Mouse (Mus musculus) thymus, postnatal 10 days (tissue): ENCODE results near the gene Ttc27.
"Not testable (repeated sequence)": the region's sequence is repeated elsewhere in the genome, so short reads cannot be mapped to it uniquely, and the experiment has no call there.

Experiments
- DNase-seq, 2 experiments: peaks; one replicate each; pipeline ENCODE4 v3.0.0; 2021; ENCODE audit warnings: low spot score in 2 of 2

Gene Ttc27

DNA sequence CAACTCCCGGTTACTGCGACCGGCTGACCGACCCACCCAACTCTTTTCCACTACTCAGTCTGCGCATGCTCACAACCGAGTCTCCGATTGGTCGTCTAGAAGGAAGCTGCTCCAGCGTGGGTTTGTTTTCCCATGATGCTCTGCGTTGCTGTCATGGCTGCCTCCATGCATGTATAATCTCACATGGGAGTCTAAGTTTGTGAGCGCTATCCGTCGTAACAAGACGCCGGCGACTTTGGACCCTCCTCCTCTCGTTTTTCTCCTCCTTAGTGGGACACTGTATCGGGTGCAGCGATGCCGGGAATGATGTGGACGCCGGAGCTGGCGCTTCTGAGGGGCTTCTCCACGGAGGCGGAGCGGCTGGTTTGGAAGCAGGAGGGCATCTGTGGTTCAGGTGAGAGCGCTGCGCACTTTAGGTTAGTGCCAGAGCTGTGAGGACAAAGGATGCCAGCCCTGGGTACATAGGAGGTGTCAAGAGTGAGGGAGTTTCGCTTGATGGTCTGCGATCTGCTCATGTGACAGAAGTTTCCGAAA lies at the start of gene Ttc27:
Ttc27 (plus strand) TSS at position 115 of the 534 bp plus-strand sequence.
- peak; percentile 90 to 96 for DNase-seq

DNA sequence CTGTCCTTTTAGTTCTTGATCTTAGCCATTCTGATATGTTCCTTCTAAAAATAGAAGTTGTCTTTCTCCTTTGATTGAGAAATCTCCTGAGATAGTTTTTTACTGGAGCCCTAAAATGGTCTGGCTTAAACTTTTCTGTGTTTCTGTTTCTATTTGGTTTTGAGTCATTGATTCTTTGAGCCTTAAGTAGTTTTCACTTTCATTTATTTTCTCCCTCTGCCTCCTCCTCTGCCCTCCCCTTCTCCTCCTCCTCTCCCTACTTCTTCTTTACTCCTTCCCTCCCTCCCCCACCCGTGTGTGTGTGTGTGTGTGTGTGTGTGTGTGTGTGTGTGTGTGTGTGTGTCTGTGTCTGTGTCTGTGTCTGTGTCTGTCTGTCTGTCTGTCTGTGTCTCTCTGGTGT lies 49.5 kb upstream of the Ttc27 start:
- no peak for DNase-seq

DNA sequence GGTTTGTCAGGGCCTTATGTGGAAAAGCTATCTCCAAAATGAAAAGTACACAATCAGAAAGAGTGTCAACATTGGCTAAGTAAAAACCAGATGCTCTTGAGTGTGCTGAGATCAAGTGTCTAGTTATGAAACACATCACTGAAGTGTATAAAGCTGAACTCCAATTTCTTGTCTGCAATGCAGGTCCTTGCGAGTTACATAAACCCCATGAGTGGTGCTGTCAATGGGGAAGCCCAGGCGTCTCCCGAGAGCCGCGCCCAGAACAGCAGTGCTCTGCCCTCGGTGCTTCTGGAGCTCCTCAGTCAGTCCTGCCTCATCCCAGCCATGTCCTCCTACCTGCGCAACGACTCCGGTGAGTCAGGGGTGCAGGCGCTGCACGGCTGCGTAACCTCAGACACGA lies 47.5 kb upstream of the Ttc27 start:
- DNase-seq = no peak

DNA sequence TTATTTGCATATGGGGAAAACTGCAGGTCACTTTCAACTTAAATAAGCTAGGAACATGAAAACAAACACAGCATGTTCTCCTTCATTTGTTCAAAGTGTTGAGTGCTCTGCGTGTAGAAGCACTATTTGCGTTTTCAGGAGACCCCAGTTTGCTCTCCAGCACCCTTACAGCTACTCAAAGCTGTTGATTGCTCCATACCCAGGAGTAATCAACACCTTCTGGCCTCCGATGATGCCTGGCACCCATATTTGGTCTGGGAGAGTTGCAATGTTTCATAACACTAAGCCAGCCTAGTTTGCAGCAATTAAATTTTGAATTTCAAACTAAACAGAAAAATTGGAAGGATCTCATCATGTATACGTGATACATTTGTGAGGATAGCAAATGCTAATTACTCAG lies 45.1 kb upstream of the Ttc27 start:
- no peak for DNase-seq

DNA sequence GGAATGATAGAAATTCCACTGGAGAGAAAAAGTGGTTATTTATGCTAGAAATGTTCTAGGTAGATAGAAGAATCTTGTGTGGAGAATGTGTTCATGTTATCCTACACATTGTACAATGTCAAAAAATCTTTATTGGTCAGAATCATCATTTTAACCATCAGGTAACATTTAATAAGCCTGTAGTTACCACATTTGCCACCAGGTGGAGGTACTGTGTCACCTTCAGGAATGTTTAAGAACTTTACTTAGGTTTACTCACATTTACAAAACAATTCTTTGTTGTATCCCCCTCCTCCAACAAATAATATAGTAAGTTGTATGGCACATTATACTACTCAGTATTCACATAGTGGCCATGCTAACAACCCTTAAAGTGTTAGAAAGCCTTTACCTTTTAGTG lies 44.3 kb upstream of the Ttc27 start:
- peak in 1 of 2 experiments; percentile 34 for DNase-seq

DNA sequence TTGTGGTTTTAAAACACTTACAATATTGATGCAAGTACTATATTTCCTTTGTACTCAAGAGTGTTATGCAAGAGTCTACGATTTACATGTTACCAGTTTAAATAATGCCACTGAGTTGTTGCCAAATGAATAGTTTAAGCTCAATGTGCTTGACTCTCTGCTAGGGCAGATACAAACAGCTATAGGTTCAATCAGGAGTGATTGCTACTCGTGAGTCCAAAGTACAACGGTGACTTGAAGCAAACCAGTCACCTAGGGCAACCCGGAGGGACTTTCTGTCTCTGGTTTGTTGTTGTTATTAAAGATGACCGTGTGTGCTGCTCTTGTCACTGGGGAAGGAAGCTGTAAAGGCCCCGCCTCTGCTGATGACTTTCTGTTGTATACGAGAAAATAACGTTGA lies 39.5 kb upstream of the Ttc27 start:
- no peak for DNase-seq

DNA sequence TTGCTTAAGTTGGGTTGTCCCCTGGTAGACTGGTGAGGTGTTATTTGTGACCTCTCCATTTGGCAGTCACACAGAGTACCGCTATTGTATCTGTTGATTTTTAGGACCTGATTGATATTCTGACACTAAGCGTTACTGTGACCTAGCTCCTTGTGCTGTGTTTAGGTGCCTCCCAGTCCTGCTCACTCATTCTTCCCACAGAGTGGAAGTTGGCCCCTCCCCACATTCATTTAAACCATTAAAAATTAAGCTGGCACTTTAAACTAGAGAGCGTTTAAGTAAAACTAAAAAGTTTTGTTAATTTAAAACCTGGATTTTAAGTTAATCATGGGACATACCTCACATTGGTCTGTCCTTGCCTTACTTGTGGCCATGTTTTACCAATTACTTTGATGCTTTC lies 32.6 kb upstream of the Ttc27 start:
- DNase-seq = no peak

DNA sequence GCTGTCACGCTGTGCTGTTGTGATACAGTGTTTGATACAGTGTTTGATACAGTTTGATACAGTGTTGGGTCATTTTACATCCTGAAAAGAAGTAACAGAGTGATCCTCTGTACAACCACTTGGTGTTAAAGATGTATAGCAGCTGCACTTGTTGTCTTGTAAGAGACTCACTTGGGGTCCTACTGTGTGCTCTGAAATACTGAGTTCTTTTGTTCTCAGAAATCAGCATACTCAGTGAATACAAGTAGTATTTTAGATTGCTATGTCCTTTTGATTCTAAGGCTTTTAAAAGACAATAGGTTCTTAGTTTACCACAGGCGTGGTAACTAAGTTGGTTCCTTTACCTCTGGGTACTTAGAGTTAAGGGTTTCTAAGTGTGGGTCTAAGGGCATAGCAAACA lies 29.0 kb upstream of the Ttc27 start:
- no peak for DNase-seq

DNA sequence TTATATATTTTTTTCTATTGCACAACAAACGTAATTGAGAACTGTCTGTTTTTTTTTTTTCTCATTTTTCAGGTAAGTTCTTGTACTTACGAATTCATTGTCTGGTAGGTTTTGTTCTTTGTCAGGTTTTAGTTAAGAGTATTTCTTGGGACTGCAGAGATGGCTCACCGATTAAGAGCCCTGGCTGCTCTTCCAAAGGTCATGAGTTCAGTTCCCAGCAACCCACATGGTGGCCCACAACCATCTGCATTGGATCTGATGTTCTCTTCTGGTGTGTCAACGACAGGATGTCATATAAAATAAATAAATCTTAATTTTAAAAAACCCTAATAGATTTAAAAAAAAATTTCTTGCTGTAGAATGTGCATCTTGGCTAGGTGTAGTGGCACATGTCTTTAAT lies 28.1 kb upstream of the Ttc27 start:
- no peak for DNase-seq

DNA sequence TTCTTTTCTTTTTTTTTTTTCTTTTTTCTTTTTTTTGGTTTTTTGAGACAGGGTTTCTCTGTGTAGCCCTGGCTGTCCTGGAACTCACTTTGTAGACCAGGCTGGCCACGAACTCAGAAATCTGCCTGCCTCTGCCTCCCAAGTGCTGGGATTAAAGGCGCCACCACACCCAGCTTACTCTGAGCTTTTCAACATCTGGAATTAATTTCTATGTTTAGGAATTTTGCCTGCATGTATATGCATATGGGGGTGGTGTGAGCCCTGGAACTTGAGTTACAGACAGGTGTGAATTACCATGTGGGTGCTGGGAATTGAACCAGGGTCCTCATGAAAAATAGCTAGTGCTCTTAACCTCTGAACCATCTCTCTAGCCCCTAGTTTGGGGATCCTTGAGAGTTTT lies 15.9 kb upstream of the Ttc27 start:
- not testable (repeated sequence) for DNase-seq

DNA sequence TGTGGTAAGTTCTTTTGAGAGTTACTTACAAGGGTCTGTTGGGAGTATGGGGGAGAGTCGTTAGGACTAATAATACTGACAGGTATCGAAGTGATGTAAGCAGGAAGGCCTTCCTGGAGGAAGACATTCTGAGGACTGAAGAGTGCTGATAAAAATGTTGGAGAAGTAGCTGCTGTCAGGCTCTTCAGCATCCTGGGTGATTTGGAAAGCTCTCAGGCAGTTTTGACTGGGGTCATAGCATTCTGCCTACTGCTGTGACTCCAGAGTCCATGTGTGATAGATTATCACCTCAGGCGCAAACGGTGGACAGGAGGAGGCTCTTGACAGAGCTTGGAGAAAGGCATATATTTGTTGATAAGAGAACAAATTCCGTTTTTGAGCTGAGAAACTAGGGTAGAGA lies 12.1 kb upstream of the Ttc27 start:
- no peak for DNase-seq

DNA sequence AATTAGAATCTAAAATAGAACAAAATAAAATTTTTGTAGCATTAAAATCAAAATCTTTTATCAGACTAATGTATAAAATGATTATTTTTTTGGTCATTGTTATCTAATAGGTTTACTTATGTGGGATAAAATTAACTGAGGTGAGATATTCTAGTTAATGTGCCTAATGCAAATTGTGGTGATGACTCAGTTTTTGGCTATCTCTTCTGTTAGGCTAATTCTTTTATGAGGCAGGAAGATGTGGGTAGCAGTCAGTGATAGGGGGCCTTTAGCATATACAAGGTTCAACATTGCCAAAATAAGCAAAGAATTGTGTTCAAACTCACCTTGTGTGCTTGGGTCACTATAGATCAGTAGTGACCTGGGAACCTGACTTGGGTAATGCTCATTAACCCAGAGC lies 10.9 kb upstream of the Ttc27 start:
- no peak for DNase-seq

DNA sequence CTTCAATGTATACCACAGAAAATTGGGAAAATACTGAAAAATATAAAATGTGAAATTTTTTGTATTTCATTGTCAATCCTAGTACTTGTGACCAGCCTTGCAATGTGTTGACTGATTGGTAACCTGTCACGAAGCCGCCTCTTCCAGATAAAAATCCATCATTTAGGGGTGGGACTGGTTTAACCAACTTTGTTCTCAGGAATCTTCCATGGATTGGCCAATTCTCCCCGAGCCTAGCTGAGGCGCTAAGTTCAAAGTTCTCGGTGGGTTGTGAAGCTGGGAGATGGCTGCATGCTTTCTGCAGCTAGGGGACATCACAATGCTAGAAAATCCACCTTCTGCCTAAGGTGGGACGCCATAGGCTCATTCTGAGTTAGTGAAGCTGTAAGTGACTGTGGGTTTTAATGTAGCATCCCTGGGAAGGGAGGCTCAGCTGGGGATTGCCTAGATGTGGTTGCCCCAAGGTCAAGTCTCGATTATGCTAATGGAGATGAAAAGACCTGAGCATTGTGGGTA lies 9.8 kb upstream of the Ttc27 start:
- no peak for DNase-seq

DNA sequence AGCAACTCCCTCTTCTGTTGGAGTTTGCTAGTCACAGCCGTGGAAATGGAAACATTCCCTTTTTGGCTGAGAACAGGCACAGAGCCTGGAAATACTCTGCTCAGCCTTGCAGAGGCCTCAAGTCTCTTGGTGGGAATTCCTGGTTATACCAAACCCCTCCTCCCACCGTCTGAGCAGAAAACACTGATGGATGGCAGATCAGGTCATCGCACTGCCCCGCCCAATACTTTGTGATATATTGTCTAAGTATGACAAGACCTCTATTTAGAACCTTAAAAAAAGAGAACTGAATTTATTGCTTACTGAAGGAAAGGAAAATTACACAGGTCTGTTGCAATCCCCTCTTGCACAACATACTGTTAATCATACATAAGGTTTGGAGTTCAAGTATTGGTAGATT lies 6.8 kb upstream of the Ttc27 start:
- no peak for DNase-seq

DNA sequence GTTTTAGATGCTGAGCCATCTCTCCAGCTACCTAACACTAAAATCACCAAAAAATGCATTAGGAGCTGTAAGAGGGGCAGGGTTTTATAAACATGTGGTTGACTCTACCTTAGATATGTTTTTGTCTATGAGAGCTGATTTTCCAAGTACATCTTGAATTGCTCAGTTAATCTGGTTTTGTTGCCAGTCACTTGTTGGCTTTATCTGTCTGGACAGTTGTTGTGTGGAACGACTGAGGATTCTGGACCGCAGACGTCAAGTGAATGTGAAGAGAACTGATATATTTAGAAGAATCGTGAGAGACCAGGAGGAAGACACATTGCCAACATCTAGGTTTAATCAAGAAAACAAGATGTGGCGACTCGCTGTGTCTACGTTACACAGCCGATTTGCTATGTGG lies 5.9 kb upstream of the Ttc27 start:
- DNase-seq = no peak

DNA sequence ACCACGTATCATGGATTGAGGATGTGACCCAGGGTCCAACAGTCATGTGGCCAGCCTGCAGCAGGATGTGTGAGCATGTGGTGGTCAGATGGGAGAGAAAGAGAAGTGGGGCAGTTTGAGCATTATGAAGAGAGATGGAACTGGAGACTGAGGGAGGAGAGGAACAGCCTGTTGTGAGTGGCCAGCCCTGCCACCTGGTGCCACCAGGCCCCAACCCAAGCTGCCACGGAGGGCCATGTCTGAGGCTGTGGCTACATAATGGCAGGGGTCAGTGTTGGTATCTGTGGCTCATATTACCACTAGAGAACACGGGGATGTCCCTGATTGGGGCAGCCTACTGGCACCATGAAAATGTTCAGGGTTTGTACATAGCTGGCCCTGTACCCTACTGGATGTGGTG lies 2.4 kb upstream of the Ttc27 start:
- DNase-seq = no peak

DNA sequence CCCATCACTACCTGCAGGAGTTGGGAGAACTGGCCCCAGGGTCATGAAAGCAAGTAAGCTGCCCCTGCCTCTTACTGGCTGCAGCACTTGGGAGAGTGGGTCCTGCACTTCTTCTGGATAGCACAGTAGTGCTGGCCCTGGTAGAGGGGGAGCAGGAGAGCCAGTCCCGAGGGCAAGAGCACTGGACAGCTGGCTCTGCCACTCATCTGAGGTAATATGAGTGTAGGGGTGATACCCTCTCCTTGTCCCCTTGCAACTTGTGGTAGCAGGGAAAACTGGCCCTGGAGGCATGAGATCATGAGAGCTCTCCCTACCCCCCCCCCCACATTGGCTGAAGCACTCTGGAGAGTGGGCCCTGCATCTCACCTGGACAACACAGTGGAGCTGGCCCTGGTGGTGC lies 1.8 kb upstream of the Ttc27 start:
- no peak for DNase-seq

DNA sequence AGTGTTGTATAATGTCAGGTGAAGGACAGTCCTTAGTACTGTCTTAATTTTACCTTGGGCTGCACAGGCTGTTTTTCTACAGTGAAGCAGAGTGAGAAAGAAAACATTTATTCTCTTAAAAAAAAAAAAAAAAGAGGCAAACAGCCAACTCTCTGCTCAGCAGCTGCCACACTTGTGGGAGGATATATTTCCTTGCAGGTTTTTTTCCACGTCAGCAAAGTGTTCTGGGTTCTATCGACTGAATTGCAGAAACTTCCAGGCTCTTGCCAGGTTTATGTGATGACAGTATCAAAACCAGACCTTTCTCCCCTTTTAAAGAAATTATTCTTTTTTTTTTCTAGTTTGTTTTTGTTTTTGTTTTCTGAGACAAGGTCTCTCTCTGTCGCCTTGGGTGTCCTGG lies 889 bp upstream of the Ttc27 start:
- DNase-seq = no peak

DNA sequence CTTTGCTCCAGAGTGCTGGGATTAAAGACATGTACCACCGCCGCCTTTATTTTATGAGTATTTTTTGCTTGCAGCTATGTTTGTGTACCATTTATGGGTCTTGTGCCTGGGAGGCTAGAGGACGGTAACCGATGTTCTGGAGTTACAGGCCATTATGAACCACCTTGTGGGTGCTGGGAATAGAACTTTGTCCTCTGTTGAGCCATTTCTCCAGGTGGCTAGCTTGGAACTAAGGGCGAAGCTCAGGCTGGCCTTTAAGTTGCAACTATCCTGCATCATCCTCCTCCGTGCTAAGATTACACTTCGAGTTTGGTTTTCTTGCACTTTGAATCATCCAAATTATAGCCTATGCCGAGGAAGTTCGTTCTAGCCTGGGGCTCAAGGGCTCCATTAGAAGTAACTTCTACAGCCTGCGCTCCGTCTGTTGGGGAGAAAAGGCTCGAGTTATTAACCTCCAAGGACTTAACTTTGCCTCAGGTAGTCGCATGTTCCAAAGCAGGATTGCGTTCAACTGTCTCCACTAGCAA lies 378 bp upstream of the Ttc27 start:
- no peak for DNase-seq

DNA sequence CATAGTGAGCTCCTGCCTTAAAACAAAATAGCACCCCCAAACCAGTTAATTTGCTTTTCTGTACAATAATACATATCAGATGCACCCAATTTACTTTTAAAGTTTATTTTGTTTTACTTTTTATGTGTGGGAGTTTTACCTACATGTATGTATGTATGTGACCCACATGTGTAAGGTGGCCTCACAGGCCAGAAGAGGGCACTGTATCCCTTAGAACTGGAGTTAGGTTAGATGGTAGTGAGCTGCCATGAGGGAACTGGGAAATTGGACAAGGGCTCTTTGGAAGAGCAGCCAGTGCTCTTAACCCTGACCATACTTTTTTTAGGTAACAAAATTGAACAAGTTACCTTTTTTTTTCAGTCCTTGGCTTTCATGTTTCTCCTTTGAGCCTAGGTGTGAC lies 15.3 kb downstream of the Ttc27 start:
- no peak for DNase-seq

DNA sequence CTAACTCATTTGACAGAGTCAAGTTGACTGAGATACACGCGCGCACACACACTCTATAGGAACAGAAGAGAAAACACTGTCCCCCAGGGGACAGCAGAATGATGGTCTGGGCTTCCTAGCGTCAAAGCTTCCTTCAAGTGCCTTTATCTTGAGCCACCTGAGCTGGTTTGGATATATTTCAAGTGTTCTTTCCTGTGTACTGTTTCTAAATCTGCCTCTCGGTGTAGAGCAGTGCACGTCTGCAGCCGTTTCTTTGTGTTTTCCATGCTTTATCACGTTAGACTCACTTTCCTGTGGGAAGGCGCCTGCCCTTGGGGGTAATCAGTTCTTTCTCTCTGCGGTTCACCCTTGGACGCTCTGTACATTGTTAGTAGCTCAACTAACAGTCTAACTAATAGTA lies 17.9 kb downstream of the Ttc27 start:
- DNase-seq = no peak

DNA sequence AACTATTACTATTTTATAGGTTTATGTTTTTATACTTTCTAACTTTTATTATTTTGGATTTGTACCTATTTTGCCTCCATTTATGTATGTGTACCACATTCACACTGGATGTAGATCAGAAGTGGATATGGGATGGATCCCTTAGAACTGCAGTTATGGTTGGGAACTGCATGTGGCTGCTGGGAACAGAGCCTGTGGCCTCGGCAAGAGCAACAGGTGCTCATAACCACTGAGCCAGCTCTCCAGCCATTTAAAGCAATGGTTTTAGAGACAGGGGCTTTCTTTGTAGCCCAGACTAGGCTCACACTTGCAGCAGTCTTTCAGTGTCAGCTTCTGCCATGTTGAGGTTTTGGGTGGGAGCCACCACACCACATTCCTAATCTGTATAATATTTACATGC lies 32.1 kb downstream of the Ttc27 start:
- no peak for DNase-seq

DNA sequence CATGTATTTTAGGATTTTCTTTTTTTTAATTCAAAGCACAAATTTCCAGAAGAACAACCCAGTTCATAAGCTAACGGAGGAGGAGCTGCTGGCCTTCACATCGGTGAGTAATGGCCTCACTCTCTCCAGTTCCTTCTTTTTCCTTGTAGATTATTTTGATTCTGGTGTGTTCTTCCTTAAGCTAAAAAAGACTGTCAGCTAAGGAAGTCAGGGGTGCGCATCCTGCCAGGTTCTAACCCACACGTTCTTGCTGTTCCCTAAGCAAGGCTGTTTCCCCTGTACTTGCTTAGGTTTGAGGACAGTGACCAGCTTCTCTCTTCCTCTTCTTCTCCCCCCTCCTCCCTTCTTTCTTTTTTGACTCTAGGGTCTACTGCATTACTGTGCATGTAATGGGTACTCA lies 33.5 kb downstream of the Ttc27 start:
- no peak for DNase-seq

DNA sequence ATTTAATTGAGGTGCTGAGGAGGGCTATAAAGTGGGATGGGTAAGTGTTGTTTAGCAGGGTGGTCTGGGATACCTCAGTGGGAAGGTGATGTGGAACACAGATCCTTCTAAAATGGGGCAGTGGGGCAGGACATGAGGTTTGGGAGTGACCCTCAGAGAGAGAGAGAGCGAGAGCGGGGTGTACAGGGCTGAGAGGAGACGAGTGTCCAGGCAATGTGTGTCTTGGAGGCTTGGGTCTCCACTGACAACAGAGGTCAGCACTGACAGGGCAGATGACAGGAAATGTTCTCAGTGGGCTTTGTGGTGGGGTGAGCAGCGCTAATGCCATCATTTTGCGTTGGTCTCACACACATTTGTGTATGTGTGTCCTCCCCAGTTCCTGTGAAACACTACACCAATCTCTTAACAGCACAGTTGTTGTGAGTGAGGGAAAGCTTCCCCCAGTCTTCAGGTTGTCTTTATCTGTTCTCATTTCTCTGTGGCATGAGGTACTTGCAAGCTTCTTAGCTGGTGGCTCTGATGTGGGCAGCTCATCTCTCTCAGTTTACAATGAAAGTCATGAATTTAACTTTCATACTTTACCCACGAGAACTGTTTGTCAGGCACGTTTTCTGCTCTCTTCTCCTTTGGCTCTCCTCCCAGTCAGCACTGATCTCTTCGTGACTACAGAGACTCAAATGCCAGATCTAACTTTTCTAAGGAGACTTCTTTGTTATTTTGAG lies 35.5 kb downstream of the Ttc27 start:
- no peak for DNase-seq
